Mouse (Mus musculus): Measurements from ENCODE around the gene Gpat2.

DNA sequence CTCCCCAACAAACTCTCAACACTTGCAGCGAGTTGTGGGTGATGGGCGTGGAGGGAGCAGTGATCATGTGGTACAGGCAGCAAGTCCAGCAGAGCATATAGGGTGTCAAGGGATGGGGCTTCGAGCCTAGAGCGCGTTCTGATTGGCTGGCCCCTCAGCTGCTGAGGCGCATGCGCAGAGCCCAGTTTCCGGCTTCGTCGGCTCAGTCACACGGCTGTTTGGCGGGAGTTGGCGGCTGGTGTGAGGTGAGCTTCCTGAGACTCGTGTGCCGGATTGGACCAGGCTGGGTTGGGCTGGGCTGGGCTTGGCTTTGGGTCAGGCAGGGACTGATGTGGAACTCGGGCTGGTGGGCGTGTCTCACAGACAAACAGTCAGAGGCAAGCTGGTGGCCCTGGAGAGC lies at the start of gene Gpat2:
- TF ChIP-seq POLR2A (IDR thresholded peaks at IDR 0.05; ENCODE audit: borderline replicate concordance, low read depth, low read length) (no peak), CTCF (IDR thresholded peaks at IDR 0.05; ENCODE audit: low read depth, low read length) (no peak)
